Mouse (Mus musculus) midbrain, embryonic 11.5 days (tissue): ENCODE measurements at regions not wholly inside any gene's neighbourhood (a gene's known extent, or its start where the extent isn't known, plus 50 kb on each side); places are given as distances from the start of the nearest gene placed in this dataset.

ENCODE experiments used
- ATAC-seq: fragments of 200-750 bp; cut with Nextera tagmentation; 2 replicates; pipeline ENCODE4 v1.8.0; 2017; ENCODE audit warnings: moderate TSS enrichment, moderate library complexity; ENCODE audit not compliant: low FRiP score
- DNase-seq: peaks from one replicate; pipeline ENCODE4 v3.0.0; 2015; ENCODE audit warnings: low spot score; ENCODE audit errors: missing footprints
- H3K27ac ChIP-seq: fragments of 300-500 bp; sonication (generic); 2 replicates; pipeline ENCODE4 v1.5.1; 2014; ENCODE audit warnings: low read depth, low read length
- H3K27me3 ChIP-seq: fragments of 300-500 bp; sonication (generic); 2 replicates; pipeline ENCODE4 v1.6.1; 2014; ENCODE audit warnings: mild to moderate bottlenecking, low read length, moderate library complexity, mixed read lengths; ENCODE audit not compliant: control insufficient read depth, insufficient read depth
- H3K36me3 ChIP-seq: fragments of 300-500 bp; sonication (generic); 2 replicates; pipeline ENCODE4 v1.6.1; 2014; ENCODE audit warnings: mild to moderate bottlenecking, low read length, moderate library complexity, mixed read lengths; ENCODE audit not compliant: control insufficient read depth, insufficient read depth
- H3K4me1 ChIP-seq: fragments of 300-500 bp; sonication (generic); 2 replicates; pipeline ENCODE4 v1.6.1; 2014; ENCODE audit warnings: low read length; ENCODE audit not compliant: control insufficient read depth, insufficient read depth
- H3K4me2 ChIP-seq: fragments of 300-500 bp; sonication (generic); 2 replicates; pipeline ENCODE4 v1.6.1; 2014; ENCODE audit warnings: mild to moderate bottlenecking, moderate library complexity
- H3K4me3 ChIP-seq: fragments of 300-500 bp; sonication (generic); 2 replicates; pipeline ENCODE4 v1.5.1; 2014; ENCODE audit warnings: low read depth, low read length
- H3K9ac ChIP-seq: fragments of 300-500 bp; sonication (generic); 2 replicates; pipeline ENCODE4 v1.6.1; 2014; ENCODE audit warnings: low read length
- H3K9me3 ChIP-seq: fragments of 300-500 bp; sonication (generic); 2 replicates; pipeline ENCODE4 v1.6.1; 2016; ENCODE audit warnings: low read length; ENCODE audit not compliant: control insufficient read depth
- WGBS: fragments of 180-500 bp; shearing (Covaris S2); extraction: QIAGEN DNeasy Blood & Tissue Kit; methylation state at CpG from one replicate; pipeline ENCODE4 v1.1.7; 2014; 5-methylcytosine and 5-hydroxymethylcytosine counted together

GRCm38 (mm10) chr10:109185243-109185642 lies 174.5 kb upstream of the Syt1 start:
- H3K4me2 ChIP-seq, result no peak overlapping the region
- H3K4me1 ChIP-seq, result no peaks in the 10 kb centered on the region
- 58% methylated on average over 2 of the region's 2 CpGs for WGBS
- no peak for DNase-seq
- no peaks in the 10 kb centered on the region for H3K9me3 ChIP-seq
- no peak overlapping the region for H3K27ac ChIP-seq
- no peak overlapping the region for H3K9ac ChIP-seq
- H3K27me3 ChIP-seq, result no peaks in the 10 kb centered on the region
- no peaks in the 10 kb centered on the region for H3K36me3 ChIP-seq
- H3K4me3 ChIP-seq, result no peak overlapping the region
- ATAC-seq, result no peak

DNA sequence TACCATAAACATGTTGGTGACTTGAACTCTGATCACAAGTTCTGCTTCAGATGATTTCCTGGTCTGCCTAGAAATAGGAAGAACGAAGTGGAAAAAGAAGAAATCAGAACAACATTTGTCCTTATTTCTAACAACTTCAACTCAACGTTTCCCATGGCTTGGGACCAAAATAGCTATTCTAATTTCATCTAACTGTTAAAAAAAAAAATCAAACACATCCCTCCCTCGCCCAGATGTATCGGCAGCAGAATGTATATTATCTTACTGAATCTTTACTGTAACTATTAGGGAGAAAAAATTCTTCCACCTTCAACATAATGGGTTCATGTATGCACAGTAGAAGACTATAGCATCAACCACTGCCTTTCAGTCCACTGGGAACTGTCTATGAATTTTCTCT lies 169.7 kb upstream of the Syt1 start:
- ATAC-seq (no peak), DNase-seq (no peak)
- no peaks in the 10 kb centered on the region for H3K9me3 ChIP-seq
- no peak overlapping the region for H3K27ac ChIP-seq
- no peak overlapping the region for H3K9ac ChIP-seq
- no peaks in the 10 kb centered on the region for H3K4me1 ChIP-seq
- 90% methylated on average over 4 of the region's 4 CpGs for WGBS
- no peak overlapping the region for H3K4me3 ChIP-seq
- H3K4me2 ChIP-seq, result no peak overlapping the region
- H3K36me3 ChIP-seq, result no peaks in the 10 kb centered on the region
- H3K27me3 ChIP-seq, result no peaks in the 10 kb centered on the region

- DNase-seq (no peak), ATAC-seq (no peak)
- Histone ChIP-seq H3K9me3 (no peaks in the 10 kb centered on the region), H3K36me3 (no peaks in the 10 kb centered on the region), H3K4me3 (no peak overlapping the region), H3K27me3 (no peaks in the 10 kb centered on the region), H3K9ac (no peak overlapping the region), H3K27ac (no peak overlapping the region), H3K4me1 (no peaks in the 10 kb centered on the region), H3K4me2 (no peak overlapping the region)
- WGBS, result 93% methylated on average over 1 of the region's 1 CpGs
Observed at GRCm38 (mm10) chr10:109160730-109161129, 149.9 kb upstream of the Syt1 start.

GRCm38 (mm10) chr10:109155768-109156167 lies 145.0 kb upstream of the Syt1 start:
- no peaks in the 10 kb centered on the region for H3K36me3 ChIP-seq
- H3K27me3 ChIP-seq, result no peaks in the 10 kb centered on the region
- no peak for DNase-seq
- WGBS, result 91% methylated on average over 5 of the region's 5 CpGs
- no peaks in the 10 kb centered on the region for H3K4me1 ChIP-seq
- no peak for ATAC-seq
- no peak overlapping the region for H3K4me3 ChIP-seq
- H3K9ac ChIP-seq, result no peak overlapping the region
- no peak overlapping the region for H3K4me2 ChIP-seq
- no peaks in the 10 kb centered on the region for H3K9me3 ChIP-seq
- H3K27ac ChIP-seq, result no peak overlapping the region

- DNase-seq (no peak), ATAC-seq (no peak)
- H3K4me3 ChIP-seq, result no peak overlapping the region
- no peaks in the 10 kb centered on the region for H3K27me3 ChIP-seq
- H3K9ac ChIP-seq, result no peak overlapping the region
- no peaks in the 10 kb centered on the region for H3K4me1 ChIP-seq
- H3K4me2 ChIP-seq, result no peak overlapping the region
- 81% methylated on average over 7 of the region's 7 CpGs for WGBS
- no peak overlapping the region for H3K27ac ChIP-seq
- H3K36me3 ChIP-seq, result no peaks in the 10 kb centered on the region
- no peaks in the 10 kb centered on the region for H3K9me3 ChIP-seq
Observed at GRCm38 (mm10) chr10:109140421-109140938, 129.7 kb upstream of the Syt1 start.

DNA sequence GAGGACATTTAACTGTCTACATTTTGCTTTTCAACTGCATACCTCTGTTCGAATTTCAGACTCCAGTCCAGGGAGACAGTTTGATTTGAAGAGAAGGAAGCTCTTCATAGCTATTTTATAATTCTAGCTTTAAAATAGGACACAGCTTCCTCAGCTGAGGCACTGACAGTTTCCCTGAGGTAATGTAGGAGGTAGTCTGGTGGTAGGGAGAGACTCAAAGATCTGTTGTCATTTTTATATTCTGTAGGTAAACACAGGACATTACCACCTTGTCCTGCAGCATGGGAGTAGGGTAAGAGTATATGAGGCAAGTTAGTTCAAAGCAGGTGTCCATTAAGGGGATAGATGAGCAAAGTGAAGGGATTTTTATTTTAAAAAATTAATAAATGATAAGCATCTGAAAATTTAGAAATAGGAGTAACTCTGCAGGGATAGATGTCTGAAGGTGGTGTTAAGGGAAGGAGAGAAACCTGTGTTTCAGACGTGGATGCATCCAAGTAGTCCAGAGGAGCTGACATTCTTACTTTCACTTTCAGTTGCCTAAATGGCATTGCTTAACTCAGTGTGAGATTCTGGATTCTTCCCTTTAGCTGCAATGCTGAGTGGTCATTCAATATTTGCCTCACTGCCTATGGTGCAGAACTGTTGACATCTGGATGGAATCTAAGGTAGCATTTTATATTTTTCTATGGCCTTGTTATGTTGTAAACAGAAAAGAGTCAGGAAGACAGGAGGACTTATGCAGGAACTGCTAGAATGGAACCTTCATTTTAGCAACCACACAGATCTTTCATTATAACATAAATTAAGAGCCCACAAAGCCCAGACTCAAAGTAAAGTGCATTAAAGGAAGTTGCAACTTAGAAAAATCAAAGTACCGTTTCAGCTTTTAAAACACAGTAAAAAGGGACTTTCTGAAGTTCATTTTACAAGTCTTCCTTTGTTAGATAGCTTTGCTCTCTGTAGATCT lies 126.3 kb upstream of the Syt1 start:
- Histone ChIP-seq H3K9me3 (no peaks in the 10 kb centered on the region), H3K4me1 (no peaks in the 10 kb centered on the region), H3K27me3 (no peaks in the 10 kb centered on the region), H3K27ac (no peak overlapping the region), H3K36me3 (no peaks in the 10 kb centered on the region), H3K9ac (no peak overlapping the region), H3K4me2 (no peak overlapping the region), H3K4me3 (no peak overlapping the region)
- WGBS, result 74% methylated on average over 3 of the region's 3 CpGs
- DNase-seq (no peak), ATAC-seq (no peak)

DNA sequence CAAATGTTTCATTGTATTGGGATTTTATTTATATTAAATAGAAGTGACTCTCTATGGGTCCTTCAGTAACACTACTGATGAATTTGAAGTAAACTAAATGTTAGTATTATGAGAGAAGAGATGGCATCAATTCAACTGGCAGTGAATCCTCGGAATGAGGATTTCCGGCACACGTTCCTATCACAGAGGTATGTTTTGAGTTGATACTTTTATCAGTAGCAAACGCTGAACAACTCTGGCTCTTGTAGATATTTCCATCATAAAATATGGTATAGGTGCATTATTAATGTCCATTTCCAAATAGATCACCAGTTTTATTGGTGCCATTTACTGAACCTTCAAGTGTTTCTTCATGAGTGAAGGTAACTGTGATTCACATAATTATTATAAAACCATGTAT lies 123.7 kb upstream of the Syt1 start:
- no peak for ATAC-seq
- WGBS, result 92% methylated on average over 4 of the region's 4 CpGs

GRCm38 (mm10) chr10:109132091-109132573 lies 121.3 kb upstream of the Syt1 start:
- DNase-seq (no peak), ATAC-seq (no peak)
- 86% methylated on average over 8 of the region's 8 CpGs for WGBS

More for the DNA sequence above, 123.7 kb upstream of the Syt1 start:
- Histone ChIP-seq H3K4me1 (no peaks in the 10 kb centered on the region), H3K36me3 (no peaks in the 10 kb centered on the region), H3K9me3 (no peaks in the 10 kb centered on the region), H3K9ac (no peak overlapping the region), H3K4me2 (no peak overlapping the region), H3K27ac (no peak overlapping the region), H3K4me3 (no peak overlapping the region), H3K27me3 (no peaks in the 10 kb centered on the region)
- no peak for DNase-seq

DNA sequence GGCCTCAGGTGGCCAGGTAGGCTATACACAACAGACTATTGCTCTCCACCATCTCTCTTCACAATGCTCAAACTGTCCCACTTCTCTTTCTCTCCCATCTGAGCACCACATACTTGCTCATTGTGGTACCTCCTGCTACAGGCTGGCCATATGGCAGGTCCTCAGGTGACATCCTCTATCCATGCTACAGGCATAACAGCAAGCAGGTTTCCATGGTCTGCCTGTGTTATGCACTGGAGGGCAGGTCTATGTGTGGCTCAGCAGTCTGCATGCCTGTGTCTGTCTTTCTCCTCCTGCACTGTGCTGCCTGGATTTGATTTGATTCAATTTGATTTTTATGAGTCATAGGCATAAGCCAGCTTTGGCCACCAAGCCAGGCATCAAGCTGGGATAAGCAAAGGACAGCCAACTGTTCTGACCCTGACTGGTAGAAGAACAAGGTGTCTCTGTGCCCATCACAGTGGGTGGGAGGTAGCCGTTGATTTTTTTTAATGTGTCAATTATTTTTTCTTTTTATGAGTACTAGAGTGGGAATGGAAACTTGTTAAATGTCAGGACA lies 118.8 kb upstream of the Syt1 start:
- H3K4me1 ChIP-seq, result no peaks in the 10 kb centered on the region
- no peak overlapping the region for H3K4me2 ChIP-seq
- H3K4me3 ChIP-seq, result no peak overlapping the region
- no peak for DNase-seq
- WGBS, result 91% methylated on average over 1 of the region's 1 CpGs
- no peak; the same call in 1 of the 2 replicates for ATAC-seq
- no peak overlapping the region for H3K9ac ChIP-seq
- no peak overlapping the region for H3K27ac ChIP-seq
- no peaks in the 10 kb centered on the region for H3K9me3 ChIP-seq
- no peaks in the 10 kb centered on the region for H3K27me3 ChIP-seq
- no peaks in the 10 kb centered on the region for H3K36me3 ChIP-seq

More at GRCm38 (mm10) chr10:109132091-109132573, 121.3 kb upstream of the Syt1 start:
- Histone ChIP-seq H3K36me3 (no peaks in the 10 kb centered on the region), H3K4me3 (no peak overlapping the region), H3K4me1 (no peaks in the 10 kb centered on the region), H3K27me3 (no peaks in the 10 kb centered on the region), H3K27ac (no peak overlapping the region), H3K9ac (no peak overlapping the region), H3K4me2 (no peak overlapping the region), H3K9me3 (no peaks in the 10 kb centered on the region)
